Mouse (Mus musculus) skeletal muscle tissue, adult 2 months (tissue): ENCODE results near the gene Samsn1.
A peak's percentile ranks its signal among the peaks of the same experiment; 100 is the strongest.
"Not testable (repeated sequence)": the region's sequence is repeated elsewhere in the genome, so short reads cannot be mapped to it uniquely, and the experiment has no call there.

ENCODE experiments used
- DNase-seq: peaks from one replicate; pipeline ENCODE4 v3.0.0-alpha.2; 2012; ENCODE audit warnings: low read depth, low spot score

Samsn1 gene

DNA sequence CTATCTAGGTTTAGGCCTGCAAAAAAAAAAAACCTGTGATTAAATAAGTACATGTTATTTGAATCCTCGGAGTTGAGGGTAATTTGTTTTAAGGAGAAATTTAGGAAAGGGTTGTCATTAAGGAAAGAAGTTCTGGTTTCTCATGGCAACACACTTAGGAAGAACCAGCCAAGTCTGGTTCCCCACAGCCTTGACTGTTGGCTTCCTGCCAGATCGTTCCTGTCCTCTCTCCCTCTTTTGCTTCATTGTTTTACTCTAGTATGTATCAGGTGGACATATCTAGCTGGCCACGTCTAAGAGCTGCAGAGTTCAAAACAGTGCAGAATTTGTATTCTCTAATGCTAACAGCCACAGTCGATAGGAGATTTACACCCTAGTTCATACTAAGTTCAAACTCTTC is 146.2 kb downstream of the Samsn1 start:
- DNase-seq = no peak

- DNase-seq = no peak
Observed at GRCm38 (mm10) chr16:75874508-75874907, 147.6 kb downstream of the Samsn1 start.

GRCm38 (mm10) chr16:75872241-75872640 is 149.8 kb downstream of the Samsn1 start:
- DNase-seq = no peak

- DNase-seq = no peak
Observed at GRCm38 (mm10) chr16:75867400-75867799, 154.7 kb downstream of the Samsn1 start.

DNA sequence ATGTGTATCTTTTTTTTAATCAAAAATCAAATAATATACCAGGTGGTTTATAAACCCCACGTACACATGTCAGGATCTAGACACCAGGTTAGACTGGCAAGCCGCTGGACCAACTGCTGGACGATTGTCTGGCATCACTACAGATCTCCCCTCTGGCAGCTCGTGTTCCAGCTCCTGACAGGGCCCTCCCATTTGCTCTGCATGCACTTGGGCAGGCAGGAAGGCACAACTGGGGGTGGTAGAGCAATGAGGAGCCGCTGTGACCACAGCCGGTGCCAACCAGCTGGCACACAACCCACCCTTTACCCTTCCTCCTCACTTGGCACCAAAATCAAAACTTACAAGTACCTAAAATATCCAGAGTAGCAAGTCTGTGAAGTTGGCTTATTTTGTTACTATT is 156.6 kb downstream of the Samsn1 start:
- DNase-seq = no peak

- no peak for DNase-seq
Observed at GRCm38 (mm10) chr16:75864673-75865072, 157.4 kb downstream of the Samsn1 start.

DNA sequence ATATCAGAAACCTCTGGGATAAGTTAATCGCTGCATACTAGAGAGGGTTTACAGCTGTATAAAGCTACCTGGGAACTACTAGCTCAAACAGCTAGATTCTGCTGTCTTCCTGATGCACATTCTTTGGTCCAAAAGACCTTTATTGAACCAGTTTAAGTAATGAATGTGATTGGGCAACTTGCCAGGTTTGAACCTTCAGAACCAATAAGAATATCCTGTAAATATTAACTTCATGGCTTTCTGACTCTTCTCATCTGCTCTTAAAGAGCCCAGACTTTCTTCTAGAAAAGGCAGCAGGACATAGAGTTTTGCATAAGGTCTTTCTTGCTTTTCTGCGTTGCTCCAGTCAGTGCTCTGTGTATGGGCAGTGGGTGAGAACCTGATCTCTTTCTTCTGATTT is 165.7 kb downstream of the Samsn1 start:
- DNase-seq = no peak

GRCm38 (mm10) chr16:75855402-75855801 is 166.7 kb downstream of the Samsn1 start:
- peak; percentile 16 for DNase-seq

DNA sequence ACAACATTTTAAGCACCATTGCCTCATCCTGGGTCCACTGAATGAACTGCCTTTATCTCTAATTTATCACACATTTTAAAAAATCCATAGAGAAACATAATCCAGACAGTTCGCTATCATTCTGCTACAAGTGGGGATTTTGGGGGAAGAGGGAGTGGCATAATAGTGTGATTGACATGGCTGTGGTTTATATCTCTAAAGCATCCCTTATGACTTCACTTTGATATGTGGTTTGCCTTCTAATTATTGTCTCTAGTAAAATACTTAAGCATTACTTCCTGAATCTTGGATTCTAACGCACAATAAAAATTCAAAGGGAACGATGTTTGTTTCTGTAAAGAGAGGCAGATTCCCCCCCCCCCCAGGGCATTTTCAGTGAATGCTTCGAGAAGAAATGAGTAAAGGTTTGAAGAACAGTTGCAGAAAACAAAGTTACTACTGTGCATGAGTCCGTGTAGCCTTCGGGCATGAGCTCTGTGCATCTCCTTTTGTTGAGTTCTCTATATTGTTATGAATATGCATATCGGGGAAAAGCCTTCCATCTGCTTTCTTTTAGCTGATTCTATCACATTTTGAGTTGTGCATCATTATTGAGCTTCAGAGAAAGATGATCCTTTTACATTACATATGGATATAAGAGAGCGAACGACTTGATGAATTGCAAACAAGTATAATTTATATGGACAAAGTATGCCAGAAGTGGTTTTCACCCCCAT is 168.4 kb downstream of the Samsn1 start:
- no peak for DNase-seq

DNA sequence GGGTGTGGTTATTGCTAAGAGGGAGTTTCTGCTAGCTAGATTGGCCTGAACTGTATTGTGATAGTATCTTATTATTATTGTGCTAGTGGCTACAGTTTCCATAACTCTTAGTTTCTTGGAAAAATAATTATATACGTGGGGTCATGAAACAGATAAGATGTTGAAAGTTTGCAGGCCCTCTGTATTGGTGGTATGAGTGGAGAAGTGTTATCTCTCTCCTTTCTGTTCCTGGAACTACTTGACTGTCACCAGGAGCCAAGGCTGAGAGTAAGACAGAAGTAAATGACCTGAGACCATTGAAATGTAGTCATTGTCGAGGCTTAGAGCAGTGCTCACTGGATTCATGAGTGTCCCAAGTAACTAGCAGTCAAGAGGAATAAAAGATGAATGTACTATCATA is 169.6 kb downstream of the Samsn1 start:
- no peak for DNase-seq

DNA sequence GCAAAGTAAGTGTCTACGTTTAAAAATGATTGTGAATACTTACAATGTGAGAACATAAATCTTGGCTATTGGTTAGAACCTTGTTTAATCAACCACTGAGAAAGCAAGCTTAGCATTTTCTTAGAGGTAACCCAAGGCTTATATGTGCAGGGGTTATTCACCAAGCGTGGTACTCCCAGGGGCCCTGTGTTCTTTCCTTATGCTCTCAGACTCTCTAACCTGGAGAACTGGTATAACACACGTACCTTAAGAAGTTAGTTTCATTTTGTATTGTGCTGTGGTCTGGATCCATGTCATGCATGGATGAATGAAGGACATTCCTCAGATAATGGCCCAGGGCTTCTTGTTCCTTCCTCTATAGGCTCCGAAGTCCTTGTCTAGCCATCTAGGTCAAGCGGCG is 173.0 kb downstream of the Samsn1 start:
- no peak for DNase-seq

DNA sequence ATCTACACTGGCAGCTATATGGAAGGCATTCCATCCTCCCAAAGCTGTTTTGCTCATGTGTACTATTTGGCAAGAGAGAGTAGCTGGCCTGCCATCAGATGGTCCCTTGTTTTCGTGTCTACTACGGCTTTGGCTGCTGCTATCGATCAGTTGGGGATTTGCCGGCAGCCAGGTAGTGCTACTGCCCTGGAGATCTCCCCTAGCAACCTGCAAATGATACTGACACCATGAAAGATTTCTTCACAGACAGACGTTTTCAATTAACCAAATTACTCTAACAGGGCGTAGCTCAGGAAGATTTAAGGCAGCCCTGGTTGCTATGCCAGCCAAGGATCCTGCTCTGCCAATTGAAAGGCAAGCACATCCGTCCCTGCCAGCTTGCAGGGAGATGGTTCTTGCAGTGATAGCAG is 178.4 kb downstream of the Samsn1 start:
- DNase-seq = no peak

- no peak for DNase-seq
Observed at GRCm38 (mm10) chr16:75843031-75843430, 179.1 kb downstream of the Samsn1 start.

- DNase-seq = no peak
Observed at GRCm38 (mm10) chr16:75842569-75842968, 179.5 kb downstream of the Samsn1 start.

GRCm38 (mm10) chr16:75837728-75838451 is 184.2 kb downstream of the Samsn1 start:
- DNase-seq = no peak

GRCm38 (mm10) chr16:75831390-75831789 is 190.7 kb downstream of the Samsn1 start:
- DNase-seq = no peak

DNA sequence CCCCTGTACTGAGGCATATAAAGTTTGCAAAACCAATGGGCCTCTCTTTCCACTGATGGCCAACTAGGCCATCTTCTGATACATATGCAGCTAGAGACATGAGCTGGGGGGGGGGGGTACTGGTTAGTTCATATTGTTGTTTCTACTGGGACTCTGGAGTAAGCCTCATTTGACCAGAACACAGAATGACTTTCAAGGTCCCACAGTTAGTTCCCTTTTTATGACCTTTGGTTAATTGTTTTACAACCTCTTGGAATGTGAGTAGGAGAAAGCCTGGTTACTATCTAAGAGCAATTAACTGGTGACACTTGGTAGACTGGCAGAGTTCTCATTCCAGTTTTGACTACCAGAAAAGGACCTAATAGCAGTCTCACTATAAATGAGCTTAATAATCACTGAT is 195.1 kb downstream of the Samsn1 start:
- not testable (repeated sequence) for DNase-seq

- no peak for DNase-seq
Observed at GRCm38 (mm10) chr16:75826498-75826897, 195.6 kb downstream of the Samsn1 start.

GRCm38 (mm10) chr16:75823226-75823625 is 198.9 kb downstream of the Samsn1 start:
- no peak for DNase-seq

GRCm38 (mm10) chr16:75820963-75821362 is 201.1 kb downstream of the Samsn1 start:
- no peak for DNase-seq
